ENCODE assay signal across 16 mouse cellular contexts in genomic region chr13:38515431-38515830, GRCm38 (mm10). TPM values are rescaled to one million over a fixed set of nuclear protein-coding genes. Genes with fewer than 3 reads are reported as not detected.
DNase-seq lines count a peak whose midpoint lies in the region; ATAC-seq and TF ChIP-seq lines count a peak whose summit lies in the region.
"Had no signal": no experiment of that assay in that cellular context is flagged by ENCODE, and none has a peak within 500 bp of the region (broad histone marks: within the 10 kb centered on the region; RNA-seq: fewer than 3 reads in every experiment).

No protein-coding gene starts in this region.

- no peak overlapping the region for H3K9ac ChIP-seq in lung, postnatal 0 days (replicated peaks; ENCODE audit: low read depth)
- no peak overlapping the region for H3K9ac ChIP-seq in intestine, postnatal 0 days (ENCODE audit: low read depth, low read length)
- H3K9ac ChIP-seq in kidney, postnatal 0 days (ENCODE audit: low read depth, low read length) = no peak overlapping the region
- no peak overlapping the region for H3K9ac ChIP-seq in hindbrain, postnatal 0 days (replicated peaks; ENCODE audit: low read length)
- H3K9ac ChIP-seq: hindbrain, embryonic 14.5 days; midbrain, embryonic 13.5 days had no signal

- ATAC-seq in lung, postnatal 0 days = peak; percentile 63
- peak; percentile 75; the same call in 1 of the 2 replicates for ATAC-seq in intestine, postnatal 0 days
- peak; percentile 69; the same call in 1 of the 2 replicates for ATAC-seq in kidney, postnatal 0 days (replicated peaks; ENCODE audit: low FRiP score, low read depth)
- no peak for ATAC-seq in hindbrain, postnatal 0 days
- ATAC-seq: CD4-positive, CD25-positive, alpha-beta regulatory T cell, adult 4 months; forebrain, embryonic 16.5 days; midbrain, embryonic 13.5 days had no signal

- no peaks in the 10 kb centered on the region for H3K9me3 ChIP-seq in lung, postnatal 0 days (ENCODE audit: low read length)
- H3K9me3 ChIP-seq in intestine, postnatal 0 days (ENCODE audit: control insufficient read depth) = no peaks in the 10 kb centered on the region
- H3K9me3 ChIP-seq in kidney, postnatal 0 days (replicated peaks; ENCODE audit: low read length) = no peaks in the 10 kb centered on the region
- no peaks in the 10 kb centered on the region for H3K9me3 ChIP-seq in hindbrain, postnatal 0 days (ENCODE audit: low read length)
- H3K9me3 ChIP-seq: midbrain, embryonic 13.5 days had no signal

- peaks cover 3% of the 10 kb centered on the region; the same call in 1 of the 2 replicates for H3K4me1 ChIP-seq in lung, postnatal 0 days (ENCODE audit: insufficient read depth, low read depth, low read length)
- no peaks in the 10 kb centered on the region for H3K4me1 ChIP-seq in intestine, postnatal 0 days (replicated peaks; ENCODE audit: control insufficient read depth, insufficient read depth, low read length)
- no peaks in the 10 kb centered on the region for H3K4me1 ChIP-seq in kidney, postnatal 0 days (replicated peaks; ENCODE audit: insufficient read depth, low read length)
- no peaks in the 10 kb centered on the region for H3K4me1 ChIP-seq in hindbrain, postnatal 0 days (ENCODE audit: insufficient read depth, low read length)
- H3K4me1 ChIP-seq: midbrain, embryonic 13.5 days had no signal

- peaks cover 31% of the 10 kb centered on the region for H3K36me3 ChIP-seq in lung, postnatal 0 days (ENCODE audit: insufficient read depth, low read length)
- H3K36me3 ChIP-seq in intestine, postnatal 0 days (ENCODE audit: control insufficient read depth, insufficient read depth) = peaks cover 68% of the 10 kb centered on the region
- peaks cover 64% of the 10 kb centered on the region for H3K36me3 ChIP-seq in kidney, postnatal 0 days (ENCODE audit: insufficient read depth, low read length)
- H3K36me3 ChIP-seq in hindbrain, postnatal 0 days (ENCODE audit: insufficient read depth, low read length) = peaks cover 43% of the 10 kb centered on the region; the same call in 1 of the 2 replicates

- no peaks in the 10 kb centered on the region for H3K27me3 ChIP-seq in lung, postnatal 0 days (replicated peaks; ENCODE audit: insufficient read depth, low read length)
- H3K27me3 ChIP-seq in intestine, postnatal 0 days (replicated peaks; ENCODE audit: control insufficient read depth, insufficient read depth, low read length) = no peaks in the 10 kb centered on the region
- H3K27me3 ChIP-seq in kidney, postnatal 0 days (ENCODE audit: insufficient read depth, low read length) = no peaks in the 10 kb centered on the region
- no peaks in the 10 kb centered on the region for H3K27me3 ChIP-seq in hindbrain, postnatal 0 days (ENCODE audit: insufficient read depth, low read length)
- H3K27me3 ChIP-seq: midbrain, embryonic 13.5 days had no signal

- no peak overlapping the region for H3K4me2 ChIP-seq in lung, postnatal 0 days (replicated peaks; ENCODE audit: low read depth, low read length)
- H3K4me2 ChIP-seq in intestine, postnatal 0 days (replicated peaks; ENCODE audit: low read depth) = no peak overlapping the region
- no peak overlapping the region for H3K4me2 ChIP-seq in kidney, postnatal 0 days (ENCODE audit: low read length)
- no peak overlapping the region for H3K4me2 ChIP-seq in hindbrain, postnatal 0 days (ENCODE audit: low read depth, low read length)
- H3K4me2 ChIP-seq: hindbrain, embryonic 14.5 days; midbrain, embryonic 13.5 days had no signal

- 63% methylated on average over 2 of the region's 2 CpGs for WGBS in lung, postnatal 0 days
- 45% methylated on average over 2 of the region's 2 CpGs for WGBS in intestine, postnatal 0 days
- WGBS in kidney, postnatal 0 days = 83% methylated on average over 2 of the region's 2 CpGs
- WGBS in hindbrain, postnatal 0 days = 89% methylated on average over 2 of the region's 2 CpGs

- H3K4me3 ChIP-seq in lung, postnatal 0 days (ENCODE audit: low read depth, low read length) = no peak overlapping the region
- no peak overlapping the region for H3K4me3 ChIP-seq in intestine, postnatal 0 days (ENCODE audit: low read depth, low read length)
- no peak overlapping the region for H3K4me3 ChIP-seq in kidney, postnatal 0 days (replicated peaks; ENCODE audit: low read depth, low read length)
- no peak overlapping the region for H3K4me3 ChIP-seq in hindbrain, postnatal 0 days (ENCODE audit: low read length)
- H3K4me3 ChIP-seq: heart, adult 2 months; midbrain, embryonic 13.5 days had no signal

- no peak for TF ChIP-seq CTCF in lung, postnatal 0 days (IDR thresholded peaks at IDR 0.05)
- no peak for TF ChIP-seq CTCF in intestine, postnatal 0 days (IDR thresholded peaks at IDR 0.05; ENCODE audit: low read depth)
- TF ChIP-seq CTCF in kidney, postnatal 0 days (IDR thresholded peaks at IDR 0.05; ENCODE audit: low read depth) = no peak
- no peak for TF ChIP-seq CTCF in hindbrain, postnatal 0 days (IDR thresholded peaks at IDR 0.05; ENCODE audit: low read depth)

- no peak overlapping the region for H3K27ac ChIP-seq in lung, postnatal 0 days (ENCODE audit: low read length)
- H3K27ac ChIP-seq in intestine, postnatal 0 days (ENCODE audit: low read depth, low read length) = no peak overlapping the region
- no peak overlapping the region for H3K27ac ChIP-seq in kidney, postnatal 0 days
- no peak overlapping the region for H3K27ac ChIP-seq in hindbrain, postnatal 0 days
- H3K27ac ChIP-seq: heart, adult 2 months; hindbrain, embryonic 14.5 days; macrophage; midbrain, embryonic 13.5 days had no signal

- DNase-seq in lung, postnatal 0 days (ENCODE audit: low spot score) = peak; percentile 68
- no peak for DNase-seq in lung, postnatal 4 days
- DNase-seq in kidney, postnatal 0 days (ENCODE audit: low spot score) = no peak
- DNase-seq in yolk sac, embryonic 10.5 days (ENCODE audit: low spot score) = peak; percentile 53
- DNase-seq in thymus, postnatal 10 days (ENCODE audit: low spot score in 2 of 2) = no peak
- no peak for DNase-seq in hindbrain, postnatal 0 days (ENCODE audit: low spot score)
- DNase-seq: cerebellum, postnatal 14 days; gastrocnemius, postnatal 10 days; heart, adult 2 months; thymus, postnatal 4 days had no signal

- no peak for TF ChIP-seq EP300 in lung, postnatal 0 days (IDR thresholded peaks at IDR 0.05)

RNA-seq across cellular contexts. Expression of gene Txndc5, which starts 13.2 kb away (rescaled TPM):
- 145 and 151 TPM in 2 replicates for polyA plus RNA-seq in lung, postnatal 0 days (2015; fragmentation: Nextera tagmentation; extraction: Ambion mirVana)
- 96.2 and 106 TPM in 2 replicates for polyA plus RNA-seq in intestine, postnatal 0 days (2015; fragmentation: Nextera tagmentation; extraction: Ambion mirVana)
- polyA plus RNA-seq in kidney, postnatal 0 days (2015; fragmentation: Nextera tagmentation; extraction: Ambion mirVana) = 237 and 243 TPM in 2 replicates
- 92.2 and 110 TPM in 2 replicates for total RNA-seq in hindbrain, postnatal 0 days (2014; rRNA removed)
- polyA plus RNA-seq in hindbrain, postnatal 0 days (2015; fragmentation: Nextera tagmentation; extraction: Ambion mirVana) = 76.9 and 81.0 TPM in 2 replicates

Comparison
In these comparisons a context has a peak if more than half of its experiments do, and no peak if none do; other contexts are left out.
1. DNase-seq: peak in lung, postnatal 0 days (single experiment) and yolk sac, embryonic 10.5 days (single experiment); none in lung, postnatal 4 days (0 of 2), kidney, postnatal 0 days (single experiment), thymus, postnatal 10 days (0 of 2) and hindbrain, postnatal 0 days (single experiment).